Mouse (Mus musculus) frontal cortex, adult 2 months (tissue): ENCODE data around the gene Gal3st4. TPM values are rescaled to one million over a fixed set of nuclear protein-coding genes. Genes with fewer than 3 reads are reported as not detected.

Experiments
- DNase-seq, 2 experiments: peaks; one replicate each; pipeline ENCODE4 v3.0.0; 2022; ENCODE audit warnings: low spot score in 1 of 2; ENCODE audit errors: extremely low spot score in 1 of 2
- polyA plus RNA-seq: library from polyadenylated mRNA; depleted of rRNA; stranded (reverse); fragments of >200 nt; gene quantifications from 2 replicates; pipeline ENCODE4 v1.2.3, GENCODE M21; 2012; rRNA removed

Gal3st4 gene
- 3.4 and 4.1 TPM in 2 replicates for polyA plus RNA-seq

- DNase-seq: no peak
Measured at GRCm38 (mm10) chr5:138272409-138272923, at the start of gene Gal3st4. Gene Gal3st4, minus strand, starts transcription at chr5:138272840.

GRCm38 (mm10) chr5:138312795-138313194, 40.2 kb upstream of the Gal3st4 start:
- DNase-seq: no peak

DNA sequence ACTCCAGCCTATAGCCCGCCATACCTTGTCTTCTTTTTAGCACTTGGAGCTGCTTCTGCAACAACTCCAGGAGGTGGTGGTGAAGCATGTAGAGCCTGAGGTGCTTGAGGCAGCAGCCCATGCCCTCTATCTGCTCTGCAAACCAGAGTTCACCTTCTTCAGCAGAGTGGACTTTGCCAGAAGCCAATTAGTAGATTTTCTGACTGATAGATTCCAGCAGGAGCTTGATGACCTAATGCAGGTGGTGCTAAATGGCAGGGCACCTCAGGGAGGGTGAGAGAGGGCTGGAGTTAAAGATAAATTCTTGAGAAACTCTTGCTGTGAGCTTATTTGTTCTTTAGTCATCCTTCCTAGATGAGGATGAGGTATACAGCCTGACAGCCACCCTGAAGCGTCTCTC, 27.0 kb upstream of the Gal3st4 start:
- no peak for DNase-seq

DNA sequence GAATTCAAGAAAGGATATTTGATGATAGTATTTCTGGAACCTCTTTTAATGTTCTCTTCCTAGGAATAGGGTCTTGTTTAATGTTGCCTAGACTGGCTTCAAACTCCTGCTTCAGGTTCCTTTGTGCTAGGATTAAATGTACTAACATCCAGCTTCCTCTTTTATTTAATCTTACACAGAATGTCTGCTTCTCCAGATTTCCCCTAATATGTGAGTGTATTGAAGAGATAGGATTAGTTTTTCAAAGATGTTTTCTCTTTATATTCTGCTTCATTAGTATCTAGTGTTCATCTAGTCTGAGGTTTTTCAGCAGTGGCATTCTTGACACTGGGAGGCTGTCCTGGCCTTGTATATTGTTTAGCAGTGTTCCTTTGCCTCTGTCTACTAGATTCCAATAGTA, 21.5 kb upstream of the Gal3st4 start:
- DNase-seq: no peak

GRCm38 (mm10) chr5:138291638-138292037, 19.0 kb upstream of the Gal3st4 start:
- DNase-seq: no peak

GRCm38 (mm10) chr5:138287861-138288260, 15.2 kb upstream of the Gal3st4 start:
- DNase-seq: no peak

DNA sequence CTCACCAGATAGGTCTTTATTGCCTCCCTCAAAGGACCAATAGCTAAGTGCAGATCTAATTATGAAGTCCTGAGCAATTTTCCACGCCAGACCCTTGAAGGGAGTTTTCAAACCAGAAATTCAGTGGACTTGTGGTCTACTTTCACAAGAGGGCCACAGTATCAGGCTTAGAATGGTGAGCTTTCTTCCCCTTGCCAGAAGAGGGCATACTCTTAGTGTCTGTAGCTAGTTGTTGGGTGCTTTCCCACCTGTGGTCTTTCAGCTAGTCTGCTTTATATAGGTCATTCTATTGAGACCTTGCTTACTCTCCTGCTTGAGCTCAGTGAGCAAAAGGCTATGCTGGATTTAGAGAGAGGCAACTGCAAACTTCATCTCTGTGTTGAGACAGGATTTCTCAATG, 10.9 kb upstream of the Gal3st4 start:
- no peak for DNase-seq

DNA sequence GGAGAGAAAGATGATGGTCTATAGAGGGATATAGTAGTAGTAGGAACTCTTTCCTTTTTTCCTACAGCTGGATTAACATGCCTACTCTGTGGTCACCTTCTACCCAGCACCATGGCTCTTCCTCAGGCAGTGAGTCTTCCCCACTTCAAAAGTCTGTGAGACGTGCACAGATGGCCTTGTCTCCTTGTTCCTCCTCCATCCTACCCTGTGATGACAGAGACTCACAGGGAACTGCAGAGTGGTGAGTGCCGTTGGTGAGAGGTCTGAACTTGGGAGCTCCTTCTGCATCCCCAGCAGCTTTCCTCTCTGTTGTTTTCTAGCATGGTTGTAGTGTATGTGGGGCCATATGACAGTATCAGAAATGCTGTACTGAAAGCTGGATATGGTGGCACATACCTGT, 9.2 kb upstream of the Gal3st4 start:
- no peak for DNase-seq

GRCm38 (mm10) chr5:138280829-138281228, 8.2 kb upstream of the Gal3st4 start:
- DNase-seq: no peak

DNA sequence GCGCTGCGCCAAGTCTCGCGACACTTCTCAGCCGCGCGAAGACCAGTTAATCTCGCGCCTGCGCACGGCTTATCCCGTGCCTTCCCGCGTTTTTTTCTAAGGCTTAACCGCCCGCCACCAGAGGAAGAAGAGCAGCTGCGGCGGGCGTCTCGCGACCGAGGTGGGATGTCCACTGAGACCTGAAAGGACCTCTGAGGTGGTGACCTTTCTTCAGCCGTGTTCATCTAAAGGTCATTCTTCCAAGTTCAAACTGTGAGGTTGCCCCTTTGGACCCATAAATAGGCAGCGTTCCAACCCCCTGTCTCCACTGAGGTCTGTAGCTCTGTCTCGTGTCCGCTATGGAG, 7.8 kb upstream of the Gal3st4 start:
- DNase-seq: no peak

GRCm38 (mm10) chr5:138279585-138280424, 7.2 kb upstream of the Gal3st4 start, which contains the start of the genes Gm43720, Gpc2 and Stag3:
Gene Gm43720, minus strand, starts transcription at chr5:138279958.
Gene Gpc2, minus strand, starts transcription at chr5:138280005.
Gene Stag3, plus strand, starts transcription at chr5:138280240.
- peak; percentile 53 to 74 for DNase-seq

DNA sequence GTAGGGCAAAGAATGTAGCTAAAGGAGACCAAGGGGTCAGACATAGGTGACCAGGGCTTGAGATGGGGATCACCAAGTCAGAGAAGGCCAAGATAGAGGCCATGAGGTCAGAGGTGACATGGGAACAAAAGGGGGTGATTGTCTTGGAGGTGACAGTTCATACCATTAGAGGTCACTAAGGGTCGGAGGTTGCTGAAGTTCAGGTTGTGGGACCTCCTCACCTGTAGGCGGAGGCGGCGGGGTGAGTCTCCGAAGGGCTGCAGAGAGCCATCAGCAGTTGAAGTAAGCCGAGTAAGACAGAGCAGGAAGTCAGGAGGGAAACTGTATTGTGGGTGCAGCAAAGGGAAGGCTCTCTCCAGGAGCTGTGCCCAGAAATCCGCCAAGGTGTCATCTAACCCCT, 5.4 kb upstream of the Gal3st4 start:
- DNase-seq: no peak

- DNase-seq: no peak
Measured at GRCm38 (mm10) chr5:138275216-138276050, 2.8 kb upstream of the Gal3st4 start.

- DNase-seq: no peak
Measured at GRCm38 (mm10) chr5:138274186-138274585, 1.5 kb upstream of the Gal3st4 start.

DNA sequence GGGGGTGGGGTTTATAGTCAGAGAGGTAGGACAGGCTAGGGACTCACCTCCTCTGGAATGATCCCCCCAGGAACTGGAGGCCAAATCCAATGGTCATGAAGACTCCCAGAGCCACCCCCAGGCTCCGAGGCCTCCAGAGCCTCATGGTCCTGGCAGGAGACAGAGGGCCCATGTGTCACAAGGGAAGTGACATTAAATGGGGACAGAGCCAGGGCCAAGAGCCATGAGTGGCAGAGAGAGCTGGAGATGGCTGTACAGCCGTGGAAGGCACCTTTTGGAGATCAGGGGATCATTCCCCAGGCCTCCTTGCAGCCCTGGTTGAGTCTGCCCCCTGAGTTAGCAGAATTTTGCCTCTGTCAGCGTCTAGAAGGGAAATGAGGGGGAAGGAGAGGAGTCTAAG, 1.4 kb downstream of the Gal3st4 start:
- no peak for DNase-seq

DNA sequence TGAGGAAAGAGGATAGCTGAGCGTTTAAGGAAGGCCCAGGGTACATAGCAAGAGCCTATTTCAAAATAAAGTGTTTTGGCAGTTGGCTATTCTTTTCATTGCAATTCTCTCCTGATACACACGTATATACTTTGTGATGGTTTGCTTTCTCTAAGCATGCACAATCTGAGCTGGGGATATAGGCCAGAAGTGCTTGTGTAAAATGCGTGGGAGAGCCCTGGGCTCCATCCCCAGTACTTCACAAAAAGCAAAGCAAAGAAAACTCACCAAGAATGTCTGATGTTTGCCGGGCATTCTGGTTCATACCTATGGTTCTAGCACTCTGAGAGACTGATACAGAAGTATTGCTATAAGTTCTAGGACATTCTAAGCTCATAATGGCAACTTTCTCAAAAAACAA, 3.7 kb downstream of the Gal3st4 start:
- DNase-seq: no peak

- no peak for DNase-seq
Measured at GRCm38 (mm10) chr5:138267114-138267513, 5.5 kb downstream of the Gal3st4 start.

GRCm38 (mm10) chr5:138265712-138266111, 6.9 kb downstream of the Gal3st4 start:
- DNase-seq: no peak

DNA sequence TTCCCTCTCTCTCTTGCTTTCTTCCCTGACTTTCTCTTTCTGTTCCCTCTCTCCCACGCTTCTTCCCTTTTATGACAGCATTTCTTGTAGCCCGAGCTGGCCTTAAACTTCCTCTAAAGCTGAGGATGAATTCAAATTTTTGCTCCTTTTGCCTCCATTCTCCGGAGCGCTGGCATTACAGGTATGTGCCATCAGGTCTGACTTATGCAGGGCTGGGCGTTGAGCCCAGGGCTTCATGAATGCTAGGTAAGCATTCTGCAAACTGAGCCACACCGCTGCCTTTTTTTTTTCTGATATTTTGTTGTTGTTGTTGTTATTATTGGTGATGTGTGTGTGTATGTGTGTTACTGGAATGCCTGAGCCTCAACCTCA, 8.4 kb downstream of the Gal3st4 start:
- no peak for DNase-seq

DNA sequence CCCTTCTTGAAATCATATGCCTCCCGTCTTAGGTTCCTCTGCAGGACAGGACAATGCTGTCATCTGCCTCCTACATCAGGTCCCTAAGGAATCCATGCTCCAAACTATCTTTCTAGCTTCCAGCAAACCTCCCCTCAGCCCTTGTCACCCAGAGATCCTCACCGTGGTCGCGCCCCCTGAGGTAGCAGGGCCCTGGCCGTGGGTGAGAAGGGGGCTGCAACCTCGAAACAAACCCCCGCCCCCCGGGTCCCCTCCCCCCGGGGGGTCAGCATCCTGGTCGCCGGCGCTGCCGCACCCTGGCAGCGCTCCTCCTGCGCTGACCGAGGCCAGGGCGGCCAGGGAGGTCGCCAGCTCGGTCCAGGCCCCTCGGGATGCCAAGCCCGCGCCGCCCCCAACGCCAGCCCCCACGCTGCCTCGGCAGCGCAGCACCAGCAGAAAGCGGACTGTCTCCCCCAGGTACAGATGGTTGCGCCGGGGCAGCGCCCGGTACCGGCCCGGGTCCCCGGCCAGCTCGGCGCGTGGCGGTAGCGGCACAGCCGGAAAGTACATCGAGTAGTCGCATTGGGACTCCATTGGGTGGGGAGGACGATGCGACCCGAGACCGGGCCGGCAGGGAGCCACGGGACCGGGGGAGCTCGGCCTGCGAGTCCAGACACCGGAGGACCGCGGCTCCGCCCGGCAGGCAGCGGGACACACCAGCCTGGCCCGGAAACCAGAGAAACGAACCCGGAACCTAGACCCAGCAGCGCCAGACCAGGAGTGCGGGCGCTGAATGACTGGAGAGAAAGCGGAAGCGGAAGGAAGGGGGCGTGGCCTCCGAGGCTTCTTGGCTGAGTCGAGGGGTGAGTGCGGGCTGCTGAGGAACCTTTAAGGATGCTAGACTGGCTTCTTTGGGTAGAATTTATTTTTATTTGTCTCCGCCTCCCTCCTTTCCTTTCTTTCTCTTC, 9.1 kb downstream of the Gal3st4 start, which contains the start of gene BC037034:
TSS of gene BC037034 (minus strand) at position 774 of the 947 bp plus-strand sequence.
- peak; percentile 82 to 93 for DNase-seq
